Mouse (Mus musculus): Measurements from ENCODE around the gene Neurl4. TPM values are rescaled to one million over a fixed set of nuclear protein-coding genes. Genes with fewer than 3 reads are reported as not detected.

Gene Neurl4
- 51.5 to 76.4 TPM (median 73.4 TPM) in 4 replicates for total RNA-seq (2023)

GRCm38 (mm10) chr11:69900471-69901405, at the start of gene Neurl4, which contains the start of gene 2810408A11Rik:
Gene Neurl4 (plus strand): TSS chr11:69901072.
Gene 2810408A11Rik (minus strand): TSS chr11:69900987.

GRCm38 (mm10) chr11:69858113-69858998, 42.5 kb upstream of the Neurl4 start, which contains the start of gene Tnk1:
Gene Tnk1 (minus strand): TSS chr11:69858730.

GRCm38 (mm10) chr11:69877878-69878277, 23.0 kb upstream of the Neurl4 start, which contains the start of gene Tmem95:
Gene Tmem95 (minus strand): TSS chr11:69878018.

GRCm38 (mm10) chr11:69880853-69881603, 19.8 kb upstream of the Neurl4 start, which contains the start of gene Kctd11:
Gene Kctd11 (minus strand): TSS chr11:69881406.

GRCm38 (mm10) chr11:69895291-69895690, 5.6 kb upstream of the Neurl4 start, which contains the start of gene Acap1:
Gene Acap1 (minus strand): TSS chr11:69895539.

GRCm38 (mm10) chr11:69913554-69914371, 12.9 kb downstream of the Neurl4 start, which contains the start of gene Gps2:
Gene Gps2 (plus strand): TSS chr11:69913888.

GRCm38 (mm10) chr11:69921114-69922011, 20.5 kb downstream of the Neurl4 start, which contains the start of gene Eif5a:
Gene Eif5a (minus strand): TSS chr11:69921958.

GRCm38 (mm10) chr11:69935137-69935879, 34.4 kb downstream of the Neurl4 start, which contains the start of gene Ybx2:
Gene Ybx2 (plus strand): TSS chr11:69935796.

GRCm38 (mm10) chr11:69948066-69948762, 47.3 kb downstream of the Neurl4 start, which contains the start of gene Slc2a4:
Gene Slc2a4 (minus strand): TSS chr11:69948188.

Other genes with a start within 250 kb of the Neurl4 start
- 0.95 TPM in 1 of 4 replicates, not detected in the others for gene Sox15, start 245.8 kb upstream of the Neurl4 start, total RNA-seq (2023)
- gene Mpdu1, start 238.4 kb upstream of the Neurl4 start, total RNA-seq (2023) = 58.5 to 68.1 TPM (median 64.8 TPM) in 4 replicates
- 13.5 to 15.1 TPM (median 14.6 TPM) in 4 replicates for gene Cd68, start 234.9 kb upstream of the Neurl4 start, total RNA-seq (2023)
- gene Eif4a1, start 228.6 kb upstream of the Neurl4 start, total RNA-seq (2023) = 683 to 716 TPM (median 701 TPM) in 4 replicates
- gene Senp3, start 219.0 kb upstream of the Neurl4 start, total RNA-seq (2023) = 112 to 142 TPM (median 125 TPM) in 4 replicates
- gene Tnfsf13, start 215.3 kb upstream of the Neurl4 start, total RNA-seq (2023) = not detected in 4 replicates
- 0.40 TPM in 1 of 4 replicates, not detected in the others for gene Tnfsf12, start 205.2 kb upstream of the Neurl4 start, total RNA-seq (2023)
- 0.56 TPM in 1 of 4 replicates, not detected in the others for gene Tnfsfm13, start 205.0 kb upstream of the Neurl4 start, total RNA-seq (2023)
- gene Polr2a, start 142.4 kb upstream of the Neurl4 start, total RNA-seq (2023) = 227 to 251 TPM (median 238 TPM) in 4 replicates
- gene Slc35g3, start 139.1 kb upstream of the Neurl4 start, total RNA-seq (2023) = not detected in 4 replicates
- gene Zbtb4, start 135.2 kb upstream of the Neurl4 start, total RNA-seq (2023) = 62.1 to 72.6 TPM (median 65.4 TPM) in 4 replicates
- 7.8 to 14.5 TPM (median 12.0 TPM) in 4 replicates for gene Chrnb1, start 105.1 kb upstream of the Neurl4 start, total RNA-seq (2023)
- gene Fgf11, start 99.2 kb upstream of the Neurl4 start, total RNA-seq (2023) = 0.21 to 0.22 TPM in 2 of 4 replicates, not detected in the others
- 0.30 TPM in 1 of 4 replicates, not detected in the others for gene Tmem102, start 95.4 kb upstream of the Neurl4 start, total RNA-seq (2023)
- gene Gm39566, start 85.8 kb upstream of the Neurl4 start, total RNA-seq (2023) = not detected in 4 replicates
- not detected in 4 replicates for gene Spem2, start 82.6 kb upstream of the Neurl4 start, total RNA-seq (2023)
- not detected in 4 replicates for gene Spem1, start 78.9 kb upstream of the Neurl4 start, total RNA-seq (2023)
- gene Nlgn2, start 63.3 kb upstream of the Neurl4 start, total RNA-seq (2023) = 0.27 to 1.5 TPM (median 0.32 TPM) in 4 replicates
- gene Tmem256, start 62.6 kb upstream of the Neurl4 start, total RNA-seq (2023) = 29.5 to 37.7 TPM (median 32.6 TPM) in 4 replicates
- 9.9 to 12.6 TPM (median 11.5 TPM) in 4 replicates for gene Plscr3, start 54.7 kb upstream of the Neurl4 start, total RNA-seq (2023)
- gene Tnk1, start 42.3 kb upstream of the Neurl4 start, total RNA-seq (2023) = not detected in 4 replicates
- gene Tmem95, start 23.1 kb upstream of the Neurl4 start, total RNA-seq (2023) = not detected in 4 replicates
- gene Kctd11, start 19.7 kb upstream of the Neurl4 start, total RNA-seq (2023) = 1.3 to 2.6 TPM (median 2.3 TPM) in 4 replicates
- 473 to 501 TPM (median 485 TPM) in 4 replicates for gene Acap1, start 5.5 kb upstream of the Neurl4 start, total RNA-seq (2023)
- gene 2810408A11Rik, start 85 bp upstream of the Neurl4 start, total RNA-seq (2023) = 1.2 to 3.5 TPM (median 2.0 TPM) in 4 replicates
- 144 to 150 TPM (median 147 TPM) in 4 replicates for gene Gps2, start 12.8 kb downstream of the Neurl4 start, total RNA-seq (2023)
- 337 to 380 TPM (median 350 TPM) in 4 replicates for gene Eif5a, start 20.9 kb downstream of the Neurl4 start, total RNA-seq (2023)
- not detected in 4 replicates for gene Ybx2, start 34.7 kb downstream of the Neurl4 start, total RNA-seq (2023)
- not detected in 4 replicates for gene Slc2a4, start 47.1 kb downstream of the Neurl4 start, total RNA-seq (2023)
- not detected in 4 replicates for gene Cldn7, start 63.7 kb downstream of the Neurl4 start, total RNA-seq (2023)
- gene Ctdnep1, start 80.1 kb downstream of the Neurl4 start, total RNA-seq (2023) = 87.5 to 123 TPM (median 99.1 TPM) in 4 replicates
- gene Elp5, start 81.4 kb downstream of the Neurl4 start, total RNA-seq (2023) = 49.4 to 55.9 TPM (median 52.5 TPM) in 4 replicates
- 285 to 331 TPM (median 318 TPM) in 4 replicates for gene Gabarap, start 90.1 kb downstream of the Neurl4 start, total RNA-seq (2023)
- 48.3 to 52.7 TPM (median 51.4 TPM) in 4 replicates for gene Phf23, start 94.7 kb downstream of the Neurl4 start, total RNA-seq (2023)
- gene Dvl2, start 99.5 kb downstream of the Neurl4 start, total RNA-seq (2023) = 51.2 to 61.3 TPM (median 58.7 TPM) in 4 replicates
- gene Acadvl, start 114.3 kb downstream of the Neurl4 start, total RNA-seq (2023) = 44.6 to 55.5 TPM (median 48.8 TPM) in 4 replicates
- gene Dlg4, start 115.9 kb downstream of the Neurl4 start, total RNA-seq (2023) = 3.9 to 7.2 TPM (median 4.3 TPM) in 4 replicates
- gene Asgr1, start 153.0 kb downstream of the Neurl4 start, total RNA-seq (2023) = not detected in 4 replicates
- not detected in 4 replicates for gene Asgr2, start 191.6 kb downstream of the Neurl4 start, total RNA-seq (2023)
- gene Mgl2, start 229.3 kb downstream of the Neurl4 start, total RNA-seq (2023) = not detected in 4 replicates